Mouse (Mus musculus): Measurements from ENCODE around the gene Stoml1. TPM values are rescaled to one million over a fixed set of nuclear protein-coding genes. Genes with fewer than 3 reads are reported as not detected.
"Not testable (repeated sequence)": the region's sequence is repeated elsewhere in the genome, so short reads cannot be mapped to it uniquely, and the experiment has no call there.

Stoml1 gene
- total RNA-seq, 2 experiments from 2014 or later = 71.8 to 76.7 TPM

DNA sequence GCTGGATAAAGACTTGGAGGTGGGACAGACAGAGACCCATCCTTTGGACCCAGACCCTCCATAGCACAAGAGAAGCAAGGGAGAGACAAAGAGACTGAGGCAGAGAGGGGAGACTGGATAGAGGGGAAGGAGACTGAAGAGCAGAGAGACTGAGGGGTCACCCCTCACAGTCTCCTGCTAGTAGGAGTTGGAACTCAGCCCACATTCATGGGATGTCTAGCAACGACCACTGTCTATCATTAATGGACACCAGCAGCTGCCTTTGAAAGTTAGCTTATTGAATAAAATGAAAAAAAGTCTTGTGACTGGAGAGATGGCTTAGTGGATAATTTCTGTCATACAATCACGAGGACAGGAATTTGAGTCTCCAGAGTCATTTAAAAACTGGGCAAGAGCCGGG is 14.1 kb downstream of the Stoml1 start:
- DNase-seq (ENCODE audit: low spot score in 2 of 2) = no peak
- intact Hi-C loops (cut with DNase I) = no loop called here

DNA sequence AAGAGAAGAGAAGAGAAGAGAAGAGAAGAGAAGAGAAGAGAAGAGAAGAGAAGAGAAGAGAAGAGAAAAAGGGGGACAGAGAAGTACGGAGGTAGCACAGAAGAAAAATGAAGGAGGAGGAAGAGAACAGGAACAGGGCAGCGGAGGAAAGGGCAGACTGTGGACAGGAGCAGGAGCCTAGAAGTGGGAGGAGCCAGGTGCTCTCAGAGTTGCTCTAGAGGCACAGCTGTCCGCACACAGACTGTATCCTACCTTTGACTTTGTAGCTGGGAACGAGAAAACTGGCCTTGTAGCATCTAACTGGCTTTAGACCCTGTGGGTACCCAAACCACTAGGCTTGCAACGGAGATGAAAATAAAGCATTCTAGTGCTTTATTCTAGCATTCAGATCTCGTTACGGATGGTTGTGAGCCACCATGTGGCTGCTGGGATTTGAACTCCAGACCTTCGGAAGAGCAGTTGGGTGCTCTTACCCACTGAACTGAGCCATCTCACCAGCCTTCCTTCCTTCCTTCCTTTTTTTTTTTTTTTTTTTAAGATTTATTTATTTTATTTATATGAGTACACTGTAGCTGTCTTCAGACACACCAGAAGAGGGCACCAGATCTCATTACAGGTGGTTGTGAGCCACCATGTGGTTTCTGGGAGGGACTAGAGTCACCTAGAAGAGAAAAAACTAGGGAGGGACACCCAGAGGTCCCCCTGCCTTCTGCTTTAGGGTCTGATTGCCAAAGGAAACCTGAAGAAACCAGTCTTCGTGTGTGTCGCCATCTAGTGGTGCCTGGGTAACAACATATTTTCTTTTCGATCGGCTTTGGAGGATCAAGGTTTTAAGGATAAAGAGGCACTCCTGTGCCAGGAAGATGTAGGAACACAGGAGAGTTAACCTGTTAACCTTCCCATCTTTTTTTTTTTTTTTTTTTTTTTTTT is 15.7 kb downstream of the Stoml1 start:
- DNase-seq (ENCODE audit: low spot score in 2 of 2) = peak; percentile 69 to 73
- intact Hi-C loops (cut with DNase I) = no loop called here

DNA sequence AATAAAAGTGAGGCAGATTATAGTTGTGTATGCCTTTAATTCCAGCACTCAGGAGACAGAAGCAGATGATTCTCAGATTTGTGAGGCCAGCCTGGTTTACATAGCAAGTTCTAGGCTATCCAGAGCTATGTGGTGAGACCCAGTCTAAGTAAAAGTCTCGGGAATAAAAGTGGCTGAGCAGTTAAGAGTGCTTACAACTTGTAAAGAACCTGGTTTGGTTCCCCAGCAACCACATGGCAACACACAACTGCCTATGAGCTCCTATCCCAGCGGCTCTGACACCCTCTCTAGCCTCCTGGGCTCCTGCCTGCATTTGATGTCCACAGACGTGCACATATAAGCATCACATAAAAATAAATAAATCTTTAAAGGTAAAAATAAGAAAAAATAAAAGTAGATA is 17.1 kb downstream of the Stoml1 start:
- intact Hi-C loops (cut with DNase I) = no loop called here

DNA sequence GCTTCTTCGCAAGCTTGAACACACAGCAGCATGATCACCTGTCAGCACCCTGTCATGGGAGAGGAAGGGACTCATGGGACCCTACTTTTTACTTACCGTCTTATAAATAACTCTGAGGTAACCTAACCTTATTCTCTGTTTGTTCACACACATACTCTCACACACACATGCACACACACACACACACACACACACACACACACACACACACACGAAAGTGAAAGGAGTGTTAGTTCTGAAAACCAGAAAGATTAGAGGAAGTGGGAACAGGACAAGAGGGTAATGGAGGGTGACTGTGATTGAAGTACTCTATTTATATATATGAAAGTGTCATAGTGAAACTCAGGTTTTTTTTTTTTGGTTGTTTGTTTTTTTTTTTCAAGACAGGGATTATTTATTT is 18.1 kb downstream of the Stoml1 start:
- intact Hi-C loops (cut with DNase I) = no loop called here
- no peak for DNase-seq (ENCODE audit: low spot score in 2 of 2)

More for the DNA sequence above, 17.1 kb downstream of the Stoml1 start:
- DNase-seq (ENCODE audit: low spot score in 2 of 2) = no peak

DNA sequence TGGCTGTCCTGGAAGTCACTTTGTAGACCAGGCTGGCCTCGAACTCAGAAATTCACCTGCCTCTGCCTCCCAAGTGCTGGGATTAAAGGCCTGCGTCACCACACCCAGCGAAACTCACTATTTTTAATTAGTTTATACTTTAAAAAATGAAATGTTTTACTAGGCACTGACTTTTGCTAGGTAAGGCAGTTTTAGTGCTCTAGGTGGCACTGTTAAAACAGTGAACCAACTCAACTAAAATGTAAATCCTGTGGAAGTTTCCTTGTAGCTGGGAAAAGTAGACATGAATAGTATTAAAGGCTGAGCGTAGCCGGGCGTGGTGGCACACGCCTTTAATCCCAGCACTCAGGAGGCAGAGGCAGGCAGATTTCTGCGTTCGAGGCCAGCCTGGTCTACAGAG is 18.6 kb downstream of the Stoml1 start:
- not testable (repeated sequence) for DNase-seq (ENCODE audit: low spot score in 2 of 2)

DNA sequence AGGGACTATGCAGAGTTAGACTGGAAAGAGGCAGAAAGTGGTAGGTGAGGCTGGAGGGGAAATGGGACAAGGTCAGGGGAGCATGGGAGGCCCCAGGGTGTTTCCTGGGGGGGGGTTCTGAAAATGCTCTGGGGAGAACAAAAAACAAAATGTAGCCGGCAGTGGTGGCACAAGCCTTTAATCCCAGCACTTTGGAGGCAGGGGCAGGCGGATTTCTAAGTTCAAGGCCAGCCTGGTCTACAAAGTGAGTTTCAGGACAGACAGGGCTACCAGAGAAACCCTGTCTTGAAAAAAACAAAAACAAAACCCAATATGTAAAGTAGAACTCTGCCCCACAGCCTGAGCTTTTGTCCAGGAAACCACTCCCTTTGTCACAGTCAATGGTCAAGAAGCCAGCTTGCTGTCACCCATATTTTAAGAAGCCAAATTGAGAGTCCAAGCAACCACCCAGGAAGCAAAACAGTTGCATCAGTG is 19.1 kb downstream of the Stoml1 start:
- no peak for DNase-seq (ENCODE audit: low spot score in 2 of 2)
- intact Hi-C loops (cut with DNase I) = no loop called here

More for the DNA sequence above, 18.6 kb downstream of the Stoml1 start:
- intact Hi-C loops (cut with DNase I) = not testable (repeated sequence)

DNA sequence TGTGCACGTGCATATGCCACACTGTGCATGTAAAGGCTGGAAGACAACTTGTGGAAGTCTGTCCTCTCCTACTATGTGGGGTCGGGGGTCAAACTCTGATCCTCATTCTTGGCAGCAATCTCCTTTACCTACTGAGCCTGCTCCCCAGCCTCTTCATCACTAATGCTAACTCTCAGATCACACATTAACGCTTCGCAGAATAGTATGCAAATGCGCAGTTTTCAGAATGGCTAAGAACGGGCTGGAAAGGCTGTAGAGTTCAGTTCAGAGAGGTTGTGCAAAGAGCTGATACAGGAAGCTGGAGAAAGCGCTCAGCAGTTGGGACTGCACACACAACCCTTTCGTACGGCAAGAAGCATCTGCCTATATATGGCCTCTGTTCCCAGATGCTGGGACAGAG is 19.9 kb downstream of the Stoml1 start:
- intact Hi-C loops (cut with DNase I) = no loop called here
- DNase-seq (ENCODE audit: low spot score in 2 of 2) = no peak

DNA sequence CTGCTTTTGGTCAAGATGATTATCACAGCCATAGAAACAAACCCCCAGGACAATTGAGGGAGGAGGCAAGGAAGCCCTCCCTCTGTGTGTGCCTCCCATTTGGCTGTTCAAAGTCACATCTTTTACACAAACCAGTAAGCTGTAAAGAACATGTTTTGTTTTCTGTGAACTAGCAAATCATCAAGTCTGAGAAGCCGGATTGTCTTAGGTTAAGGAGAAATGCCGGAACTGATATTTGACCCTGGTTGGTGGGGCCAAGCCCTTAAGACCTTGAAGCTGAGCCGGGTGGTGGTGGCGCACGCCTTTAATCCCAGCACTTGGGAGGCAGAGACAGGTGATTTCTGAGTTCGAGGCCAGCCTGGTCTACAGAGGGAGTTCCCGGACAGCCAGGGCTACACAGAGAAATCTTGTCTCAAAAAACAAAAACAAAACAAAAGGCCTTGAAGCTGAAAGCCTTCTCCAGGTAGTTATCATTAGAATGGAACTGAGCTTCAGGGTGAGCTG is 21.2 kb downstream of the Stoml1 start:
- DNase-seq (ENCODE audit: low spot score in 2 of 2) = no peak
- intact Hi-C loops (cut with DNase I) = no loop called here

DNA sequence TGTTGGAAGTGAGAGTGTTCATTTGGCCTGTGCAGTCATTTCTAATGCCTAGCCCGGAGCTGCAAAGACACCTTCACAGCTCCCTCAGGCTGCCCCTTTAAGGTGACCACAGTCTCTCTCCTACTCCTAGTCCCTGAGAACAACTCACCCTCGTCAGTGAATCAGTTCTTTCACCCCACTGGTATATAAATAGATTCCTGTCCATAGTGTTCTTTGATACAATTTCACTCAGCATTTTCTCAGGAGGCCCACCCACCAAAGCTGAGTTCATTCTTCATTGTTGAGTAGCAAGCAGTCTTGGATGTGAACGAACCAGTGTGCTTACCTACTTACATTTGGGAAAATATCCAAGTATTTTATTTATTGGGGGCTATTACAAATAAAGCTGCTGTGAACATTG is 21.7 kb downstream of the Stoml1 start:
- intact Hi-C loops (cut with DNase I) = no loop called here
- no peak for DNase-seq (ENCODE audit: low spot score in 2 of 2)

DNA sequence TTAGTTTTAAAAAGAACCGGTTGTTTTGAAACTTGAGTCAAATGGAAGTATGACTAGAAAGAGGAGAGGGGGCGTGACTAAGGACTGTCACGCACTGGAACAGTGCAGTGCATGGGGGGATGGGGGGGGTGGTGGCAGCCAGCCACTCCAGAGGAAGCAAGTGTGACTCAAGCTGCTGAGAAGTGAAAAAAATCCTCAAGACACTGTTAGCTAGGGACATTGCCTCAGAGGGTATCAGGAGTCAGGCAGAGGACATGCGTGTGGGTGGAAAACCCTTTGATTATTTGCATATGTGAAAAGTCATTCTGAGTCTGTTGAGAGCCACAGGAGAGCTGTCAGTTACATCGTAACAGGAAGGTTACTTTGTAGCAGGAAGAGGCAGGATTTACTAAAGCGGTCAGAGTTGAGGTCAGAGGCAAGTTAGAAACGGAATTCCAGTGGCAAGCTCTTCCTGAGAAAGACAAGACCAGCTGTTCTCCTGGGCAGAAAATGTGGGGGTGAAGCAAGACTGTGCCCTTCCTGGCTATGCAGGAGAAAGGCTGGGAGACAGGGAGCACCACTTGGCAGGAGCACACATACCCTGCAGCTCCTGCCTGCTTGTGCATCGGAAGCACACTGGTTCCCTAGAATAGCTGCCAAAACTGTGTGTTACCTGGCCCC is 22.3 kb downstream of the Stoml1 start:
- intact Hi-C loops (cut with DNase I) = no loop called here
- peak in 1 of 2 experiments; percentile 49 for DNase-seq (ENCODE audit: low spot score in 2 of 2)

DNA sequence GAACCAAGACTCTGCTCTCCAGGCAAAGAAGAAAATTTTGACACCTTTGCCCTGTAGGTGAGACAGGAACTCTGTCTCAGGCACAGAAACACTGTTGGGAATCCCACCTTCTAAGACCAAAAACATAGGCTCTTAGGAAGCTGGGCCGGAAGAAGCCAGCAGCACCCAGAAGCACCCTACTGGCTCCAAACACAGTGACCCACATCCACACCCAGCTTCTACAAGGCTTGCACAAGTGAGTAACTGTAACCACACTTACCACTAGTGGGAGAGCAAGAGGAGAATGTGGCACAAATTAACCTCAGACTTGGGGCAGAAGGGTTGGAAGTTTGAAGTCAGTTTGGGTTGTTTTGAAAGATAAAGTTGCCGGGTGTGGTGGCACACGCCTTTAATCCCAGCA is 22.8 kb downstream of the Stoml1 start:
- intact Hi-C loops (cut with DNase I) = no loop called here
- no peak for DNase-seq (ENCODE audit: low spot score in 2 of 2)

DNA sequence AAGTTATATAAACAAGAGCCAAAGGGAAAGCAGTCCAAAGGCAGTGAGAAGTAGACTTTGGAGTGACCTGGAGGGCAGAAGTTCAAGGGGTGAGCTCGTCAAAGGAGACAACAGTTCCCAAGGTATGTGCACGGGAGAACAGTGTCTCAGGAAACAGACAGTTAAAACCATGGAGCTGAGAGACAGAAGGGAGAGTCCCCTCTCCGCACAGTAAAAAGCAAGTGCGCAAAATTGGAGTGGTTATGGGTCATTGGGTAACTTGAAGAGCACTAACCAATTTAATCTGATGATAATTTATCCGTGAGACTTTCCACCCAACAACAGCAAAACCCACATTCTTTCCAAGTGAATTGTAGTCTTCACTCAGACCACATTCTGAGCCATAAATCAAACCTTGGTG is 23.4 kb downstream of the Stoml1 start:
- DNase-seq (ENCODE audit: low spot score in 2 of 2) = no peak
- intact Hi-C loops (cut with DNase I) = no loop called here

DNA sequence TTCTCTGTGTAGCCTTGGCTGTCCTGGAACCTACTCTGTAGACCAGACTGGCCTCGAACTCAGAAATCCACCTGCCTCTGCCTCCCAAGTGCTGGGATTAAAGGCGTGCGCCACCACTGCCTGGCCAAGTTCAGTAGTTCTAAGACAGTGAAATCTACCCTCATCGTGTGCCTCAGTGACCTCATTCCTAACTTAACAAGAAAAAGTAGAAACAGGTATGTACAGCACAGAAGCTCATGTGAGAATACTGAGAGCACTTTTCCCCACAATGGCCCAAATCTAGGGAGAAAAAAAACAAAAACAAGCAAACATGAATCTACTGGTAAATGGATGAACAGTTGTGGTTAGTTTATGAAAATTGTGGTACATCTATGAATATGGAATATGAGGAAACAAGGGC is 25.3 kb downstream of the Stoml1 start:
- no peak for DNase-seq (ENCODE audit: low spot score in 2 of 2)
- intact Hi-C loops (cut with DNase I) = no loop called here

DNA sequence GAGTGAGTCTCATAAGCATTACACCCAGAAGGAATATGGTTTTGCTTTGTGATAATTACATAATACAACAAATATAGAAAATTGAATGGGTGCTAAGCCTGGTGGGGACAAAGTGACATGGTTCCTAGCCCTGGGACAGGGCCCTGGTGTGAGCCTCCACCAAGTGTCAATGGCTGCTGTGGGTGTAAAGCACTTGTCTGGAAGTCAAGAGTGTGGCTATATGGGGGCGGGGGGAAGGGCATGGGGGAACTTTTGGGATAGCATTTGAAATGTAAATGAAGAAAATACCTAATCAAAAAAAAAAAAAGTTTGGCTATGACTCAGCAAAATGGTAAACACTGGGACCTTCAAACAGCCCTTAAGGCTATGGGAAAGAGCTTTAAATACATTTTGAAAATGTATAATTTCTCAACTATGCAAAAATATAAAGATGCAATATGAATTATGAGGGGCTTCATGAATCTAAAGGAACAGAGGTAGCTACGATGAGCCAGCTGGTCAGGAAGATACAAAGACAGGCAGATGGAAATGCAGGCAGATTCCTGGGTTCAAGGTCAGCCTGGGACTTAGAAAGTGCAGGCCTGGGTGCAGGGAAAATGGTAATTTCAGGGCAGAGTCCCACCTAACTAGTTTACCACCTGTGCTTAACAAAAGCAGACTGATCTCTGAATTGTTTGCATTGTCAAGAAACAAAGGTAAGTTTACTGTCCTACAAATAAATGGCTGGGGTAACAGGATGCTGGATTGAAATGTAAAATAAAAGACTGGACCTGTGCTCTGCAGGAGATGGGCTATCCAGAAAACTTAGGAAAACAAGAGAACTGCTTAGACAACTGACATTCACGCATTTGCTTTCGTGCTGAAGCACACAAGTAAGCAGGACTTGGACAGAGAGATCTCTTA is 26.1 kb downstream of the Stoml1 start:
- intact Hi-C loops (cut with DNase I) = no loop called here
- DNase-seq (ENCODE audit: low spot score in 2 of 2) = no peak

DNA sequence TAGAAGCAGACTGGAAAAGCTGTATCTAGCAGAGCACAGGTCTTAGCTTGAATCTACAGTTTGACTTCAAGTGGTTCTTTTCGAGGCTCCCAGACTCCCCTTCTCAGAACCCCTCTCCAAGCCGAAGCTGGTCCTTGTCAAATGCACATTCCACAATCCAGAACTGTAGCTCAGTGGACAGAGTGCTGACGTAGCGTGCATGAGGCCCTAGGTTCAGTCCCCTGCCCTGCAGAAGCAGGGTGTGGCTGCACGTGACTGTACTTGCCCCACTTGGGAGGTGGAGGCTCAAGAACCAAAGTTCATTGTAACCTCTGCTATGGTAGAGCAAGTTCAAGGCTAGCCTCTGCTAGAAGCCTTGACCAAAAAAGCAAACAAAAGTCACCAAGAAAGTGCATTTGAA is 26.8 kb downstream of the Stoml1 start:
- intact Hi-C loops (cut with DNase I) = loop anchor here (5.0 kb wide), 1 partner anchor 242 kb away; no protein-coding TSS in a partner anchor

DNA sequence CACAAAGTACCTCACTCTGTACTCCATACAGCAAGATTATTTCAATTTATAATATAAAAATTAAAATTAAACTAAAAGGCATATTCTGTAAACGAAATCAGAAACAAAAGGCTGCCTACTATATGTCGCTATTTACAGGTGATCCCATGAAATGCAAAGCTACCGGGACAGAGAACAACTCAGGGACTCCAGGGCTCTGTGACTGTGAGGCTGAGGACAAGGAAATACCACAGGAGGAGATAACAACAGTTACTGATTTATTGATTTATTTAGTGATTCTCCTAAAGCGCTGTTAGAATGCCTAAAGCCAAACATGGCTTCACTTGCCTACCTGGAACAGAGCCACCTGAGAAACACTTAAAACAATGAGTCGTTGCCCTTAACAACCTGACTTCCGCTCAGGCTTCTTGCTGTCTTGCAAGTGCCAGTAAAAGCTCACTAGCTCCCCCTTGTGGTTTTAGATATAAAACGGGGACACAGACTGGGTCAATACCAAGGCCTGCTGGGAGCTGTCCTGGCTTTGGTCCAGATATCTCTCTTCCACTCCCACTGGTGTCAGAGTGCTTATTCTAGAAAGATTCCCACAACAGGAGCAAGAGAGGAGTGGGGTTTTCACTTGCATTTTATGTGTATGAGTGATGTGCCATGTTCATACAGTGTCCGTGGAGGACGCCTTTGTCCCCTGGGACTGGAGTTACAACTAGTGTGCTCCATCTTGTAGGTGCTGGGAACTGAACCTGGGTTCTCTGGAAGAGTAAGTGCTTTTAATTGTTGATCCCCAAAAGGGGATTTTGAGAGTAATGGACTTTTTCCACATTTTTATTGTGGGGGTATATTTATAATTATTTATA is 27.5 kb downstream of the Stoml1 start:
- peak; percentile 72 to 92 for DNase-seq (ENCODE audit: low spot score in 2 of 2)
- intact Hi-C loops (cut with DNase I) = loop anchor here (5.0 kb wide), 1 partner anchor 243 kb away; no protein-coding TSS in a partner anchor

More for the DNA sequence above, 26.8 kb downstream of the Stoml1 start:
- no peak for DNase-seq (ENCODE audit: low spot score in 2 of 2)

DNA sequence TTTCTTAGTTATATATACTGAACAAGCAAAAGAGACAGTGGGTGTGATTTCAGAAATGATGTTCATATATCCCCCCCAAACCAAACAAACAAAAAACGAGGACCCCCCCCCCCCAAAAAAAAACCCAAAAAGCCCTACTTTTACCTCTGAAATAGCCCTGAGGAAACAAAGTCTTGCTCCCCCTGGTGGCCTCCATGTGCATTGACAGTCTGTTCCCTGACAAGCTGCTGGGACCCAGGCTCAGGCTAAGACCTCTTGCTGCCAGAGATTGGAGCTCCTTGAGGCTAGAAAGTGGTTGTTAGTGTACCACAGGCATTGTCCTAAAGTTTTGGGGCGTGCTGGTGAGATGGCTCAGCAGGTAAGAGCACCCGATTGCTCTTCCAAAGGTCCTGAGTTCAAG is 28.6 kb downstream of the Stoml1 start:
- DNase-seq (ENCODE audit: low spot score in 2 of 2) = peak in 1 of 2 experiments; percentile 35

DNA sequence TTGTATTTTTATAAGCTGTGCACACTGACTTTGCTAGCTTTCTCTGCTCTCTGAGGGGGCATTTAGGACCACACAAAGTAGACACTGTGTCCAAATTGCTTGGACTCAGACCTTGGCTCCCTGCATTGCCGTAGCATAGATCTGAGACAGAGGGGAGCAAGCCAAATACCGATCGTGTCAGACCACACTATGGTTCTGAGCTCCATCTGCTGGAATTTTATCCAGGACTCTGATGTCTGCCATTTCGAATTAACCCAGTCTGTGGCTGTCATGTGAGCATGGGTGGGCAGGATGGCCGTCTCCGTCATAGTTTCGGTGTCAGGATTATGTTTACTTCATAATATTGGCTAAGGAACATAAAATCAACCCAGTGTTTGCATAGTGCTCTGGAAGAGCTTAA is 30.5 kb downstream of the Stoml1 start:
- intact Hi-C loops (cut with DNase I) = loop anchor here (5.0 kb wide), 1 partner anchor 246 kb away; no protein-coding TSS in a partner anchor
- no peak for DNase-seq (ENCODE audit: low spot score in 2 of 2)

More for the DNA sequence above, 28.6 kb downstream of the Stoml1 start:
- intact Hi-C loops (cut with DNase I) = loop anchor here (5.0 kb wide), 1 partner anchor 244 kb away; no protein-coding TSS in a partner anchor
